Mouse (Mus musculus) hindbrain, embryonic 10.5 days (tissue): ENCODE measurements around the gene Sult2b1. TPM values are rescaled to one million over a fixed set of nuclear protein-coding genes. Genes with fewer than 3 reads are reported as not detected.

ENCODE experiments used
- DNase-seq: peaks from one replicate; pipeline ENCODE4 v3.0.0-alpha.2; 2017; ENCODE audit warnings: low spot score
- H3K27ac ChIP-seq: fragments of 300-500 bp; sonication (generic); 2 replicates; pipeline ENCODE4 v1.5.1; 2016; ENCODE audit warnings: mild to moderate bottlenecking, moderate library complexity
- H3K27me3 ChIP-seq: fragments of 300-500 bp; sonication (generic); 2 replicates; pipeline ENCODE4 v1.6.1; 2016; ENCODE audit warnings: mild to moderate bottlenecking; ENCODE audit not compliant: poor library complexity, insufficient read depth, severe bottlenecking
- H3K36me3 ChIP-seq: fragments of 300-500 bp; sonication (generic); 2 replicates; pipeline ENCODE4 v1.6.1; 2016; ENCODE audit warnings: mild to moderate bottlenecking, moderate library complexity
- H3K4me1 ChIP-seq: fragments of 300-500 bp; sonication (generic); replicated peaks from 2 replicates; pipeline ENCODE4 v1.6.1; 2016; ENCODE audit warnings: mild to moderate bottlenecking
- H3K4me3 ChIP-seq: fragments of 300-500 bp; sonication (generic); 2 replicates; pipeline ENCODE4 v1.5.1; 2016; ENCODE audit warnings: mild to moderate bottlenecking, moderate library complexity
- H3K9me3 ChIP-seq: fragments of 300-500 bp; sonication (generic); 2 replicates; pipeline ENCODE4 v1.6.1; 2016; ENCODE audit warnings: mild to moderate bottlenecking, moderate library complexity
- WGBS: fragments of 180-500 bp; shearing (Covaris S2); methylation state at CpG from one replicate; pipeline ENCODE4 v1.1.7; 2016; 5-methylcytosine and 5-hydroxymethylcytosine counted together
- polyA plus RNA-seq: library from polyadenylated mRNA; unstranded; fragments of >200 nt; fragmentation: Nextera tagmentation; extraction: Ambion mirVana; gene quantifications from 2 replicates; pipeline ENCODE4 v1.2.1, GENCODE M21; 2016

The Sult2b1 gene
- polyA plus RNA-seq, 1 experiment from 2014 or later, result 1.7 TPM

GRCm38 (mm10) chr7:45814841-45815240, 30.4 kb upstream of the Sult2b1 start:
- no peak for DNase-seq
- H3K4me3 ChIP-seq, result peak overlapping the region; percentile 98
- peak overlapping the region; percentile 100 for H3K27ac ChIP-seq

DNA sequence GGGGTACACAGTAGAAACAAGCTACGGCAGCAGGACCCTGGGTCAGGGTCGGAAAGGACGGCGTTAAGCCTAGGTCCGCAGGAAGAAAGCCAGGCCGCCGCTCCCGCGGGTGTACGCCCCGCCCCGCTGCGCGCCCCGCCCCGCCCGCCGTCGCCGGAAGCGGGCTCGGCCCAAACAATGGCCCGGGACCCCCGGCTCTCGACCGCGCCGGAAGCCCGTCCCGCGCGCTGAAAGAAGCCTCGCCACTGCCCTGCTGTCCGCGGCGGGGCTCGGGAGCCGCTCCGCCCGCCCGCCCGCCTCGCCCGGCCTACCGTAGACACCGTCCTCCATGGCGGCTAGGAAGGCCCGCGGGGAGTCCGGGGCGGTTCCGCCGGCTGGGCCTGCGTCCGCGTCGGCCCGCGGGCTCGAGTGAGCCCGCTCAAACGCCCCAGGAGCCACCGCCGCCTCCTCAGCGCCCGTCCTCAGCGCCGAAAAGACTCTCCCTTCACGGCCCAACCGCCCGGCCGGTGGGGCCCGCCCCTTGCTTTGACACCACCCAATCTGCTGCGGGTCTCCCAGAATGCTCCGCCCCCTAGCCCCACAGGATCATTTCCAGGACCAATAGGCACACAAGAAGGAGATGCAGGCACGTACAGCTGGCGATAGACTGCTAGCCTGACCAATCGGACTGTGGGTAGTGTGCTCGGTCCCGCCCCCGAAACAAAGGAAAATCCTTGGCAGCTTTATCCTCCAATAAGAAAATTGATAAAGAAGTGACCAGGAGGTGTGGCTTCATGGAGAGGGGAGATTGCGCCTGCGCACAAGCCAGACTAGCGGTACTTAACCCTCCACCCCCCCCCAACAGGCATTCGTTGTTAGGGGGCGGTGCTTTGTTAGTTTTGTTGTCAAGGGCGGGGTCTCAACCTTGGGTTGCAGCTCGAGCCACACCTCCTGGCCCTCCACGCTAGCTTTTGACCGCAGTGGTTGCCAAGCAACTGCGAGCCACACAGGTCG, 29.6 kb upstream of the Sult2b1 start, which contains the start of gene Cyth2:
Gene Cyth2 (minus strand): TSS at position 795 of the 993 bp plus-strand sequence.
- DNase-seq, result peak; percentile 100
- H3K27ac ChIP-seq, result peak within 1 kb of the TSS; percentile 100
- peaks cover 40% of the 10 kb centered on the region for H3K36me3 ChIP-seq
- under 1% methylated on average over 92 of the region's 92 CpGs for WGBS
- H3K9me3 ChIP-seq, result no peaks in the 10 kb centered on the region
- peaks cover 10% of the 10 kb centered on the region for H3K27me3 ChIP-seq
- H3K4me3 ChIP-seq, result peak within 1 kb of the TSS; percentile 98
- H3K4me1 ChIP-seq, result peaks cover 32% of the 10 kb centered on the region

More at GRCm38 (mm10) chr7:45814841-45815240, 30.4 kb upstream of the Sult2b1 start:
- Histone ChIP-seq H3K4me1 (peaks cover 36% of the 10 kb centered on the region), H3K36me3 (peaks cover 32% of the 10 kb centered on the region), H3K27me3 (peaks cover 17% of the 10 kb centered on the region), H3K9me3 (no peaks in the 10 kb centered on the region)
- WGBS, result 5% methylated on average over 5 of the region's 5 CpGs

- no peaks in the 10 kb centered on the region for H3K27me3 ChIP-seq
- H3K4me3 ChIP-seq, result peak overlapping the region; percentile 98
- WGBS, result 88% methylated on average over 8 of the region's 8 CpGs
- peaks cover 37% of the 10 kb centered on the region for H3K4me1 ChIP-seq
- H3K9me3 ChIP-seq, result no peaks in the 10 kb centered on the region
- no peak for DNase-seq
- peak overlapping the region; percentile 100 for H3K27ac ChIP-seq
- H3K36me3 ChIP-seq, result peaks cover 51% of the 10 kb centered on the region
Observed at GRCm38 (mm10) chr7:45812921-45813320, 28.5 kb upstream of the Sult2b1 start.

DNA sequence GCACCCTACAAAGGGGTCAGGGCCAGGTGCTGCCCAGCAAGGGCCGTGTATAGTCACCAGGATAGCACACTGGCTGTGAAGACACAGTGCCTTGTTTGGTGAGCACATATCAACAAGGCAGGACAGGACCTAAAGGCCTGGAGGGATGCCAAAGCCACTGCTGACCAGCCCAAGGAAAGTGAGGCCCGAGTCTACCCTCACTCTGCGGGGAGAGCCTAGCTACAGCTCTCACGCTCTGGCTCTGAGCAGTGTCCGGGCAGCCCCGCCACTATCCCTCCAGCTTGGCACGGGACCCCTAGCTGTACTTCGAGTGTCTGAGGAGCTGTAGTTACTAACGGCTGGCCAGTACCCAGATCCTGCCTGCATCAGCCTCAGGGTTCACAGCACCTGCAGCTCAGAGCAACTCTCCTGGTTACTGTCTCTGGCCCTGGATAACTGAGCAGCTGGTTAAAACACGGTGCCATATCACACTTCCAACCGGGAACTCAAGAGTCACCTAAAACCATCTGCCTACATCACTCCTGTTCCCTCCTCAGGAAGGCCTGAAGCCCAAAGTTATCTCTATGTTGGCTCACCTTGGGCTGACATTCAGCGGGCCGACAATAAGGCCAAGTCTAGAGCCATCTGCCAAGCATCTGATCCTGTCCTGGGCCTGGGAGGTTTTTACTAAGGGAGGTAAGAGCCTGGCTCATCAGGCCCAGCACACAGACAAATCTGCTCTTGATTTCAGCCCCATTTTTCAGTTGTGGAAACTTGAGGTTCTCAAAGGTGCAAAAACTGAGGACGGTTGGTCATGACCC, 25.0 kb upstream of the Sult2b1 start:
- no peak for DNase-seq

GRCm38 (mm10) chr7:45808471-45808870, 24.0 kb upstream of the Sult2b1 start:
- Histone ChIP-seq H3K27ac (no peak overlapping the region), H3K9me3 (no peaks in the 10 kb centered on the region), H3K36me3 (peaks cover 86% of the 10 kb centered on the region), H3K4me1 (peaks cover 34% of the 10 kb centered on the region), H3K27me3 (no peaks in the 10 kb centered on the region), H3K4me3 (no peak overlapping the region)
- 44% methylated on average over 11 of the region's 11 CpGs for WGBS
- DNase-seq, result no peak

More for the DNA sequence above, 25.0 kb upstream of the Sult2b1 start:
- Histone ChIP-seq H3K4me3 (no peak overlapping the region), H3K27me3 (no peaks in the 10 kb centered on the region), H3K9me3 (no peaks in the 10 kb centered on the region), H3K27ac (no peak overlapping the region), H3K4me1 (peaks cover 31% of the 10 kb centered on the region), H3K36me3 (peaks cover 77% of the 10 kb centered on the region)
- WGBS, result 89% methylated on average over 14 of the region's 14 CpGs

- H3K36me3 ChIP-seq, result peaks cover 90% of the 10 kb centered on the region
- DNase-seq, result no peak
Observed at GRCm38 (mm10) chr7:45805941-45806340, 21.5 kb upstream of the Sult2b1 start.

GRCm38 (mm10) chr7:45802551-45802950, 18.1 kb upstream of the Sult2b1 start:
- 92% methylated on average over 6 of the region's 6 CpGs for WGBS
- H3K9me3 ChIP-seq, result no peaks in the 10 kb centered on the region
- peaks cover 38% of the 10 kb centered on the region for H3K27me3 ChIP-seq
- H3K36me3 ChIP-seq, result peaks cover 73% of the 10 kb centered on the region
- no peak overlapping the region for H3K4me3 ChIP-seq
- no peak overlapping the region for H3K27ac ChIP-seq
- no peak for DNase-seq
- peaks cover 40% of the 10 kb centered on the region for H3K4me1 ChIP-seq

More at GRCm38 (mm10) chr7:45805941-45806340, 21.5 kb upstream of the Sult2b1 start:
- Histone ChIP-seq H3K4me1 (peaks cover 22% of the 10 kb centered on the region; the same call in 1 of the 2 replicates), H3K4me3 (0 out of 2 replicates have a peak overlapping the region, but pooled peaks have one; percentile 3), H3K9me3 (no peaks in the 10 kb centered on the region), H3K27me3 (peaks cover 4% of the 10 kb centered on the region), H3K27ac (no peak overlapping the region)
- 64% methylated on average over 5 of the region's 5 CpGs for WGBS

DNA sequence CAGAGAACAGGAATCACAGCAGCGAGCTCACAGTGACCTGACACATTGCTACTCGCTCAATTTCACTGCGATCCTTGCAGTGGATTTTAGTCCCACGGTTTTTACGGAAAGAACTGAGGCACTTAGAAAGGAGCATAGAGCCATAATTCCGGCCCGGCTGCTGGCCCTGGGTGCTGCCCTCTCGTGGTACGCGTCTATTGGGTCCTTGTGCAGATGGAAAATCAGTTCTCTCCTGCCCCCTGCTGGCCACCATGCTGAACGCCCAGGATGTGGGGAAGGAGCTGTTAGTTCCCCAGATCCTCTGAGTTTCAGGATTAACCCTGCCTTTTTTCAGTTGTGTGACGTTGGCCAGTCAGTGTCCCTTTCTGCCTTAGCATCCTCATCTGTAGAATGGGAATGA, 16.9 kb upstream of the Sult2b1 start:
- Histone ChIP-seq H3K27ac (no peak overlapping the region), H3K27me3 (peaks cover 50% of the 10 kb centered on the region), H3K4me3 (0 out of 2 replicates have a peak overlapping the region, but pooled peaks have one; percentile 32), H3K36me3 (peaks cover 73% of the 10 kb centered on the region), H3K4me1 (peaks cover 43% of the 10 kb centered on the region), H3K9me3 (no peaks in the 10 kb centered on the region)
- 5% methylated on average over 12 of the region's 12 CpGs for WGBS
- DNase-seq, result peak; percentile 92

- H3K27me3 ChIP-seq, result peaks cover 57% of the 10 kb centered on the region
- H3K4me3 ChIP-seq, result peak overlapping the region; percentile 32
- DNase-seq, result peak; percentile 54
- no peaks in the 10 kb centered on the region for H3K9me3 ChIP-seq
- H3K36me3 ChIP-seq, result peaks cover 73% of the 10 kb centered on the region
- H3K4me1 ChIP-seq, result peaks cover 38% of the 10 kb centered on the region
- WGBS, result 19% methylated on average over 25 of the region's 25 CpGs
- H3K27ac ChIP-seq, result no peak overlapping the region
Observed at GRCm38 (mm10) chr7:45800546-45801204, 16.2 kb upstream of the Sult2b1 start.

DNA sequence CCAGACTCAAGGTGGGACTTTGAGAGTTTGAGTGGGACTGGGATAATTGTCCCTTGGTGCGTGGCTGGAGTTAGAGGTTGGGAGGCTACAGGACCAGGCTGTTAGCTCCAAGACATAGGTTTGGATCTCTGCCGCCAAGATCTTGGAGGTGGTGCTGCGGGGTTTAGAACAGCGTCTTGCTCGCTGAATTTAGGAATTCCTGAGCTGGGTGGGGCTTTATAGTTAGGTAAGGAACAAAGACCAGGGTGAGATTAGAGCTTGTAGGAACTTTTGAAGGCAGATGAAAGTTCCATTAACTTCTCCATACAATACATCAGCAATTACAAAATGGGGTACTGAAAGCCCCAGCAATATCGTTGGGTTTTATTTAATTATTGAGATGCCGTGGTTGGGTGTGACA, 15.5 kb upstream of the Sult2b1 start:
- peaks cover 64% of the 10 kb centered on the region for H3K27me3 ChIP-seq
- peaks cover 79% of the 10 kb centered on the region for H3K36me3 ChIP-seq
- no peak overlapping the region for H3K27ac ChIP-seq
- no peaks in the 10 kb centered on the region for H3K9me3 ChIP-seq
- WGBS, result 44% methylated on average over 7 of the region's 7 CpGs
- no peak overlapping the region for H3K4me3 ChIP-seq
- no peak for DNase-seq
- peaks cover 38% of the 10 kb centered on the region for H3K4me1 ChIP-seq

GRCm38 (mm10) chr7:45798931-45799330, 14.5 kb upstream of the Sult2b1 start:
- Histone ChIP-seq H3K4me1 (peaks cover 38% of the 10 kb centered on the region), H3K27ac (no peak overlapping the region), H3K27me3 (peaks cover 72% of the 10 kb centered on the region), H3K4me3 (peak overlapping the region; percentile 58; the same call in 1 of the 2 replicates), H3K9me3 (no peaks in the 10 kb centered on the region), H3K36me3 (peaks cover 83% of the 10 kb centered on the region)
- no peak for DNase-seq
- WGBS, result 51% methylated on average over 7 of the region's 7 CpGs

DNA sequence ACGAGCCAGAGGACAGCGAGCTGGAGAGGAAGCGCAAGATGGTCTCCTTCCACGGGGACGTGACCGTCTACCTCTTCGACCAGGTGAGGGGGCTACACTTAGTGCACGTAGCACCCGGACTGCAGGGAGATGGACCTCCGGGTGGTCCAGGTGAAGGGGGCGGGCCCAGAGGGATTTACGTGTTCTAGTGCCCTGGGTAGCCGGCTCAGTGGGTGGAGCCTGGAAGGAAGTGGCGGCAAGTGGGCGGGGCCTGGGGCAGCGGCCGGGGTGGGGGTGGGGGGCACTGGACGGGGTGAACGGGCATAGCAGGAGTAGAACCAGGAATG, 14.0 kb upstream of the Sult2b1 start:
- Histone ChIP-seq H3K27me3 (peaks cover 73% of the 10 kb centered on the region), H3K4me1 (peaks cover 39% of the 10 kb centered on the region), H3K36me3 (peaks cover 83% of the 10 kb centered on the region), H3K9me3 (no peaks in the 10 kb centered on the region), H3K27ac (peak overlapping the region; percentile 74), H3K4me3 (peak overlapping the region; percentile 58)
- WGBS, result 2% methylated on average over 19 of the region's 19 CpGs
- DNase-seq, result no peak
